Mouse (Mus musculus) neural tube, embryonic 15.5 days (tissue): Measurements from ENCODE around the gene A630001G21Rik. TPM values are rescaled to one million over a fixed set of nuclear protein-coding genes. Genes with fewer than 3 reads are reported as not detected.

Source experiments
- ATAC-seq: fragments of 200-750 bp; cut with Nextera tagmentation; 2 replicates; pipeline ENCODE4 v1.8.0; 2017; ENCODE audit warnings: mild to moderate bottlenecking, moderate TSS enrichment, moderate library complexity; ENCODE audit not compliant: low FRiP score
- H3K27ac ChIP-seq: fragments of 300-500 bp; sonication (generic); replicated peaks from 2 replicates; pipeline ENCODE4 v1.5.1; 2015; ENCODE audit warnings: mild to moderate bottlenecking, inconsistent platforms
- H3K27me3 ChIP-seq: fragments of 300-500 bp; sonication (generic); replicated peaks from 2 replicates; pipeline ENCODE4 v1.6.1; 2015; ENCODE audit warnings: inconsistent platforms
- H3K36me3 ChIP-seq: fragments of 300-500 bp; sonication (generic); 2 replicates; pipeline ENCODE4 v1.6.1; 2015; ENCODE audit warnings: inconsistent platforms
- H3K4me1 ChIP-seq: fragments of 300-500 bp; sonication (generic); 2 replicates; pipeline ENCODE4 v1.6.1; 2015; ENCODE audit warnings: inconsistent platforms
- H3K4me2 ChIP-seq: fragments of 300-500 bp; sonication (generic); 2 replicates; pipeline ENCODE4 v1.6.1; 2015; ENCODE audit warnings: inconsistent platforms, mild to moderate bottlenecking, moderate library complexity
- H3K4me3 ChIP-seq: fragments of 300-500 bp; sonication (generic); replicated peaks from 2 replicates; pipeline ENCODE4 v1.5.1; 2015; ENCODE audit warnings: mild to moderate bottlenecking, inconsistent platforms
- H3K9ac ChIP-seq: fragments of 300-500 bp; sonication (generic); replicated peaks from 2 replicates; pipeline ENCODE4 v1.6.1; 2015; ENCODE audit warnings: mild to moderate bottlenecking, inconsistent platforms
- H3K9me3 ChIP-seq: fragments of 300-500 bp; sonication (generic); replicated peaks from 2 replicates; pipeline ENCODE4 v1.6.1; 2016; ENCODE audit warnings: inconsistent platforms
- WGBS: fragments of 180-500 bp; shearing (Covaris S2); methylation state at CpG from one replicate; pipeline ENCODE4 v1.1.7; 2015; ENCODE audit warnings: mixed read lengths; 5-methylcytosine and 5-hydroxymethylcytosine counted together
- polyA plus RNA-seq: library from polyadenylated mRNA; unstranded; fragments of >200 nt; fragmentation: Nextera tagmentation; extraction: Ambion mirVana; gene quantifications from 2 replicates; pipeline ENCODE4 v1.2.1, GENCODE M21; 2015

Gene A630001G21Rik
- polyA plus RNA-seq, 1 experiment from 2014 or later = 0.45 TPM

DNA sequence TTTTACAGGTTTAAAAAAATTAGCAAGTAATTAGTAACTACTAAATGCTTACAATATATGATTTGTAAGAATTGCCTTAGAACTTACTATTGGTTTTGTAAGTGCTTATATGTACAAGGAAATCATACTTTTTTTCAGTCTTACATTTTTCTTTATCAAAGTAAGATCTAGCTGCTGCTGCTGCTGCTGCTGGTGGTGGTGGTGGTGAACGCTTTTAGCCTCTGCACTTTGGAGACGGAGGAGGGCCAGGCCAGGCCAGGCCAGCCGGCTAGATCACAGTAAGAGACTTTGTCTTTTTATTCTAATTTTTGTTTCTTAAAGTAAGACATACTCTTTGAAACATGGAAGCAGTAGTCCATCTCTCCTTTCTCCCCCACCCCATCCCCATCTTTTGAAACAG is 16.8 kb upstream of the A630001G21Rik start:
- H3K9ac ChIP-seq = no peak overlapping the region
- peak overlapping the region; percentile 39 for H3K4me2 ChIP-seq
- peak overlapping the region; percentile 12; the same call in 1 of the 2 replicates for H3K4me3 ChIP-seq
- H3K27ac ChIP-seq = no peak overlapping the region
- H3K4me1 ChIP-seq = peaks cover 24% of the 10 kb centered on the region
- H3K9me3 ChIP-seq = no peaks in the 10 kb centered on the region
- ATAC-seq = no peak
- WGBS = 69% methylated on average over 3 of the region's 3 CpGs
- H3K27me3 ChIP-seq = no peaks in the 10 kb centered on the region
- H3K36me3 ChIP-seq = no peaks in the 10 kb centered on the region

- peak overlapping the region; percentile 95 for H3K4me3 ChIP-seq
- H3K27ac ChIP-seq = peak overlapping the region; percentile 94
- H3K36me3 ChIP-seq = no peaks in the 10 kb centered on the region
- peak overlapping the region; percentile 92 for H3K9ac ChIP-seq
- under 1% methylated on average over 38 of the region's 38 CpGs for WGBS
- H3K4me2 ChIP-seq = peak overlapping the region; percentile 67
- H3K9me3 ChIP-seq = no peaks in the 10 kb centered on the region
- ATAC-seq = peak; percentile 32
- no peaks in the 10 kb centered on the region for H3K27me3 ChIP-seq
- H3K4me1 ChIP-seq = peaks cover 24% of the 10 kb centered on the region
Observed at GRCm38 (mm10) chr1:85794106-85794771, 15.8 kb upstream of the A630001G21Rik start.

GRCm38 (mm10) chr1:85793208-85794105 is 15.0 kb upstream of the A630001G21Rik start, which contains the start of gene Cab39:
Gene Cab39, plus strand, starts transcription at chr1:85793441.
- H3K9ac ChIP-seq = peak within 1 kb of the TSS; percentile 92
- H3K27me3 ChIP-seq = no peaks in the 10 kb centered on the region
- H3K36me3 ChIP-seq = no peaks in the 10 kb centered on the region
- H3K27ac ChIP-seq = peak within 1 kb of the TSS; percentile 94
- peaks cover 24% of the 10 kb centered on the region for H3K4me1 ChIP-seq
- peak; percentile 96 for ATAC-seq
- peak within 1 kb of the TSS; percentile 95 for H3K4me3 ChIP-seq
- under 1% methylated on average over 78 of the region's 118 CpGs for WGBS
- peak within 1 kb of the TSS; percentile 67 for H3K4me2 ChIP-seq
- no peaks in the 10 kb centered on the region for H3K9me3 ChIP-seq

DNA sequence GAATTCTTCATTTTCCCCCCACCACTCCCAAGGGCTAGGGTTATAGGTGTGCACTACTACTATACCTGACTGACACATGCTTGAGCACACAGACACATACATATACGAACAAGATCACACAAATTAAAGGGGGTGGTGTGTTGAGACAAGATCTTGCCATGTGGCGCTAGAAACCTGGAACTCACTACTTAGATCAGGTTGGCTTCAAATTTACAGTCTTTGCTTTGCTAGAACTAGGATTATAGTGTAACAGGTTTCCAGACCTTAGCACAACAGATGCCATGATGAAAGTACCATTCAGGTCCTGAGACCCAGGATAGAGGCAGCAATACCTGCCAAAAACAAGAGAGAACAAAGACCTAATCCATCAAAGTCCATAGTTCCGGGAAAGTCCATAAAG is 13.0 kb upstream of the A630001G21Rik start:
- ATAC-seq = no peak

GRCm38 (mm10) chr1:85790565-85790964 is 12.1 kb upstream of the A630001G21Rik start:
- H3K27me3 ChIP-seq = no peaks in the 10 kb centered on the region
- H3K9ac ChIP-seq = no peak overlapping the region
- H3K9me3 ChIP-seq = no peaks in the 10 kb centered on the region
- no peak for ATAC-seq
- H3K27ac ChIP-seq = no peak overlapping the region
- H3K36me3 ChIP-seq = no peaks in the 10 kb centered on the region
- H3K4me2 ChIP-seq = no peak overlapping the region
- H3K4me3 ChIP-seq = no peak overlapping the region
- WGBS = 80% methylated on average over 3 of the region's 3 CpGs
- peaks cover 12% of the 10 kb centered on the region for H3K4me1 ChIP-seq

More for the DNA sequence above, 13.0 kb upstream of the A630001G21Rik start:
- Histone ChIP-seq H3K4me1 (peaks cover 18% of the 10 kb centered on the region), H3K9ac (no peak overlapping the region), H3K27ac (no peak overlapping the region), H3K9me3 (no peaks in the 10 kb centered on the region), H3K36me3 (no peaks in the 10 kb centered on the region), H3K4me2 (no peak overlapping the region), H3K27me3 (no peaks in the 10 kb centered on the region), H3K4me3 (no peak overlapping the region)
- WGBS = 88% methylated on average over 3 of the region's 3 CpGs

- H3K4me2 ChIP-seq = no peak overlapping the region
- no peaks in the 10 kb centered on the region for H3K36me3 ChIP-seq
- H3K27me3 ChIP-seq = no peaks in the 10 kb centered on the region
- 73% methylated on average over 4 of the region's 4 CpGs for WGBS
- H3K4me1 ChIP-seq = peaks cover 13% of the 10 kb centered on the region
- H3K27ac ChIP-seq = no peak overlapping the region
- ATAC-seq = no peak
- H3K9me3 ChIP-seq = no peaks in the 10 kb centered on the region
- no peak overlapping the region for H3K9ac ChIP-seq
- H3K4me3 ChIP-seq = no peak overlapping the region
Observed at GRCm38 (mm10) chr1:85779428-85780180, 1.2 kb upstream of the A630001G21Rik start.

DNA sequence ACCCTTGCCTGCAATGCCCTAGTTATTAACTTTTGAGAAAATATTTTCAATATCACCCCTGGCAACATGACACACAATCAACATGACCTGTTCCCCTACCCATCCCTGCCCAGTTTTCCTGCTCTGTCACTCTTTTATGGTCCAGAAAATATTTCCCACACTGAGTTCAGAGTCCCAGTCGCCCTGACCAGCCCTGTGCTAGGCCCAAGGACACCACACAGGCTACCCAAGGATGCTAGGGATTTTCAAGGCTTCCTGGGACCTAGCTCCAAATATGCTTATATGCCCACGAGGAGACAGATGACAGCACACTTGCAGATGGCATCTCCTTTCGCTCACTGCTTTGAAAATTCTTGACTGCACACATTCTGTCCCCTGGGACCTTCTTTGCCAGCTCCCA is 569 bp upstream of the A630001G21Rik start:
- no peak for ATAC-seq
- Histone ChIP-seq H3K27ac (no peak overlapping the region), H3K4me3 (no peak overlapping the region), H3K9ac (no peak overlapping the region), H3K4me2 (no peak overlapping the region), H3K27me3 (no peaks in the 10 kb centered on the region), H3K9me3 (no peaks in the 10 kb centered on the region), H3K36me3 (no peaks in the 10 kb centered on the region), H3K4me1 (peaks cover 14% of the 10 kb centered on the region)
- 68% methylated on average over 3 of the region's 3 CpGs for WGBS

DNA sequence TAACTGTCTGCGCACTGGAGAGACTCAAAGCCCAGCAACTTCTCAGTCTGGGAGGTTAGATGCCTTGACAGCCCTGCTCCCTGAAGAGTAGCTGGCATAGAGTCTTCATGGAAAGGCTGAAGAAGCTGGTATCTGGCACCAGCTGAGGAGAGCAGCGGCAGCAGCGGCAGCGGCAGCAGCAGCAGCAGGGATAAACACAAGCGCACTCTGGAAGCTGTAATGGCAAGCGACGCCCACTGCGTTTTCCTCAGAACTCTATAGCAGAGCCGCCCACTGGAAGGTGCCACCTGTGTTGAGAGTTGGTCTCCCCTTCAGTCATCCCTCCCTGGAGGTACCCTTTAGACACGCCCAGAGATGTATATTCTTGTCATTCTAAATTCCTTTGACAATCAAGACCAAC is 2.3 kb downstream of the A630001G21Rik start:
- Histone ChIP-seq H3K27ac (no peak overlapping the region), H3K27me3 (no peaks in the 10 kb centered on the region), H3K4me2 (no peak overlapping the region), H3K4me3 (no peak overlapping the region), H3K9ac (no peak overlapping the region), H3K9me3 (no peaks in the 10 kb centered on the region), H3K36me3 (no peaks in the 10 kb centered on the region), H3K4me1 (peaks cover 14% of the 10 kb centered on the region)
- 52% methylated on average over 10 of the region's 10 CpGs for WGBS
- no peak for ATAC-seq

- H3K4me2 ChIP-seq = no peak overlapping the region
- H3K27me3 ChIP-seq = no peaks in the 10 kb centered on the region
- no peak overlapping the region for H3K9ac ChIP-seq
- ATAC-seq = peak; percentile 48; the same call in 1 of the 2 replicates
- peaks cover 14% of the 10 kb centered on the region for H3K4me1 ChIP-seq
- H3K36me3 ChIP-seq = no peaks in the 10 kb centered on the region
- 76% methylated on average over 7 of the region's 7 CpGs for WGBS
- H3K9me3 ChIP-seq = no peaks in the 10 kb centered on the region
- H3K4me3 ChIP-seq = no peak overlapping the region
- 0 out of 2 replicates have a peak overlapping the region, but pooled peaks have one; percentile 20 for H3K27ac ChIP-seq
Observed at GRCm38 (mm10) chr1:85775136-85775535, 3.3 kb downstream of the A630001G21Rik start.

- WGBS = 80% methylated on average over 3 of the region's 3 CpGs
- no peak for ATAC-seq
- no peak overlapping the region for H3K4me3 ChIP-seq
Observed at GRCm38 (mm10) chr1:85771976-85772375, 6.5 kb downstream of the A630001G21Rik start.

DNA sequence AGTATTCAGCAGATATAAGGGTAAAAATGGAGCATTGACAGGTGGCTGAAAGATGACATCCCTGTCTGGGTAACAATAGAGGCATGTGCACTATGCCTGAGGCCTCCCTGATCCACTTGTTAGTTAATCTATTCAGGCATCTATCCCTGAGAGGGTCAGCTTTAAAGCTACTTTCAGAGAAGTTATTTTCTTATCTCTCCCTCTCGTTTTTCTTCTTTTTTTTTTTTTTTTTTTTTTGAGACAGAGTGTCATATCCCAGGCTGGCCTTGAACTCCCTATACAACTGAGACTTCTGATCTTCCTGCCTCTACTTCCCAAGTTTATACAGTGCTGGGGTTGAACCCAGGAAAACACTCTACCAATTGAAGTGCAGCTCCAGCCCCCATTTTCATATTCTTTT is 10.7 kb downstream of the A630001G21Rik start:
- Histone ChIP-seq H3K4me2 (no peak overlapping the region), H3K27me3 (no peaks in the 10 kb centered on the region), H3K4me3 (no peak overlapping the region), H3K27ac (no peak overlapping the region), H3K9ac (no peak overlapping the region), H3K9me3 (no peaks in the 10 kb centered on the region), H3K36me3 (no peaks in the 10 kb centered on the region), H3K4me1 (no peaks in the 10 kb centered on the region)
- no peak for ATAC-seq
- 77% methylated on average over 1 of the region's 1 CpGs for WGBS

More at GRCm38 (mm10) chr1:85771976-85772375, 6.5 kb downstream of the A630001G21Rik start:
- no peak overlapping the region for H3K9ac ChIP-seq
- no peaks in the 10 kb centered on the region for H3K9me3 ChIP-seq
- H3K27me3 ChIP-seq = no peaks in the 10 kb centered on the region
- no peaks in the 10 kb centered on the region for H3K36me3 ChIP-seq
- H3K4me2 ChIP-seq = no peak overlapping the region
- H3K27ac ChIP-seq = no peak overlapping the region
- H3K4me1 ChIP-seq = peaks cover 14% of the 10 kb centered on the region
